Mouse (Mus musculus) lung, embryonic 14.5 days (tissue): ENCODE measurements around the gene Bloc1s6. TPM values are rescaled to one million over a fixed set of nuclear protein-coding genes. Genes with fewer than 3 reads are reported as not detected.

Source experiments
- ATAC-seq: fragments of 200-750 bp; cut with Nextera tagmentation; 2 replicates; pipeline ENCODE4 v1.8.0; 2017; ENCODE audit warnings: mild to moderate bottlenecking, moderate TSS enrichment, moderate library complexity; ENCODE audit not compliant: insufficient read depth
- DNase-seq: peaks from one replicate; pipeline ENCODE4 v3.0.0-alpha.2; 2015
- H3K27ac ChIP-seq: fragments of 300-500 bp; sonication (generic); 2 replicates; pipeline ENCODE4 v1.5.1; 2014; ENCODE audit warnings: low read depth, mild to moderate bottlenecking, moderate library complexity
- H3K27me3 ChIP-seq: fragments of 300-500 bp; sonication (generic); 2 replicates; pipeline ENCODE4 v1.6.1; 2014; ENCODE audit warnings: low read length, control low read depth; ENCODE audit not compliant: insufficient read depth
- H3K36me3 ChIP-seq: fragments of 300-500 bp; sonication (generic); 2 replicates; pipeline ENCODE4 v1.6.1; 2014; ENCODE audit warnings: control low read depth; ENCODE audit not compliant: insufficient read depth
- H3K4me1 ChIP-seq: fragments of 300-500 bp; sonication (generic); 2 replicates; pipeline ENCODE4 v1.6.1; 2014; ENCODE audit warnings: antibody characterized with exemption, control low read depth; ENCODE audit not compliant: insufficient read depth
- H3K4me2 ChIP-seq: fragments of 300-500 bp; sonication (generic); 2 replicates; pipeline ENCODE4 v1.6.1; 2014; ENCODE audit warnings: mild to moderate bottlenecking
- H3K4me3 ChIP-seq: fragments of 300-500 bp; sonication (generic); 2 replicates; pipeline ENCODE4 v1.5.1; 2014; ENCODE audit warnings: low read depth, low read length
- H3K9ac ChIP-seq: fragments of 300-500 bp; sonication (generic); 2 replicates; pipeline ENCODE4 v1.6.1; 2014
- H3K9me3 ChIP-seq: fragments of 300-500 bp; sonication (generic); 2 replicates; pipeline ENCODE4 v1.6.1; 2016; ENCODE audit warnings: low read depth, low read length, control low read depth
- CTCF ChIP-seq: IDR thresholded peaks from 2 replicates; pipeline ENCODE4 v1.5.1; 2016; ENCODE audit warnings: antibody characterized with exemption, low read depth
- WGBS: fragments of 180-500 bp; shearing (Covaris S2); extraction: QIAGEN DNeasy Blood & Tissue Kit; methylation state at CpG from one replicate; pipeline ENCODE4 v1.1.7; 2014; 5-methylcytosine and 5-hydroxymethylcytosine counted together
- polyA plus RNA-seq: library from polyadenylated mRNA; unstranded; fragments of >200 nt; fragmentation: Nextera tagmentation; extraction: Ambion mirVana; gene quantifications from 2 replicates; pipeline ENCODE4 v1.2.1, GENCODE M21; 2014

Gene Bloc1s6
- polyA plus RNA-seq, 1 experiment from 2014 or later, result 40.6 TPM

- no peaks in the 10 kb centered on the region for H3K4me1 ChIP-seq
- H3K4me2 ChIP-seq, result no peak overlapping the region
- TF ChIP-seq CTCF, result no peak
- H3K9ac ChIP-seq, result no peak overlapping the region
- H3K27ac ChIP-seq, result no peak overlapping the region
- H3K4me3 ChIP-seq, result no peak overlapping the region
- 56% methylated on average over 1 of the region's 1 CpGs for WGBS
- H3K36me3 ChIP-seq, result no peaks in the 10 kb centered on the region
- H3K9me3 ChIP-seq, result no peaks in the 10 kb centered on the region
- no peaks in the 10 kb centered on the region for H3K27me3 ChIP-seq
- DNase-seq (no peak), ATAC-seq (no peak)
Observed at GRCm38 (mm10) chr2:122709156-122709555, 29.1 kb upstream of the Bloc1s6 start.

- Histone ChIP-seq H3K4me1 (no peaks in the 10 kb centered on the region), H3K4me3 (no peak overlapping the region), H3K27ac (no peak overlapping the region), H3K4me2 (no peak overlapping the region), H3K9me3 (no peaks in the 10 kb centered on the region), H3K9ac (no peak overlapping the region), H3K27me3 (no peaks in the 10 kb centered on the region), H3K36me3 (no peaks in the 10 kb centered on the region)
- ATAC-seq (no peak), DNase-seq (no peak)
- WGBS, result 65% methylated on average over 3 of the region's 3 CpGs
- TF ChIP-seq CTCF, result no peak
Observed at GRCm38 (mm10) chr2:122711911-122712310, 26.4 kb upstream of the Bloc1s6 start.

DNA sequence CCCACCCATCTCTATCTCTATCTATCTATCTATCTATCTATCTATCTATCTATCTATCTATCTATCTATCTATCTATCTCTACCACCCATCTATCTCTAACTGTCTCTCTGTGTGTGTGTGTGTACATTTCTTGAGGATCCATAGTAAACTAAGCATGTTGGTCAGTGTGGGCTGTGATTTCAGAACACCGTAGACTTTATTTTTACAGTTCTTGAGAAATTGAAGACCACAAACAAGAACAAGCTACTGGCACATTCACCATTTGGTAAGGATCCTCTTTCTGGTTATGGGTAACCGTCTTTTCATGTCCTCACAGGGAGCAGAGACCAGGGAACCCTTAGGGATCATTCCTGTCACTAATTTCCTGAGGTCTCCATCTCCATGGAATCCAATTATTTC lies 25.5 kb upstream of the Bloc1s6 start:
- H3K4me2 ChIP-seq, result no peak overlapping the region
- no peaks in the 10 kb centered on the region for H3K9me3 ChIP-seq
- H3K36me3 ChIP-seq, result no peaks in the 10 kb centered on the region
- TF ChIP-seq CTCF, result no peak
- ATAC-seq (no peak), DNase-seq (no peak)
- WGBS, result 75% methylated on average over 2 of the region's 2 CpGs
- no peak overlapping the region for H3K27ac ChIP-seq
- H3K27me3 ChIP-seq, result no peaks in the 10 kb centered on the region
- H3K4me3 ChIP-seq, result no peak overlapping the region
- no peak overlapping the region for H3K9ac ChIP-seq
- H3K4me1 ChIP-seq, result no peaks in the 10 kb centered on the region

DNA sequence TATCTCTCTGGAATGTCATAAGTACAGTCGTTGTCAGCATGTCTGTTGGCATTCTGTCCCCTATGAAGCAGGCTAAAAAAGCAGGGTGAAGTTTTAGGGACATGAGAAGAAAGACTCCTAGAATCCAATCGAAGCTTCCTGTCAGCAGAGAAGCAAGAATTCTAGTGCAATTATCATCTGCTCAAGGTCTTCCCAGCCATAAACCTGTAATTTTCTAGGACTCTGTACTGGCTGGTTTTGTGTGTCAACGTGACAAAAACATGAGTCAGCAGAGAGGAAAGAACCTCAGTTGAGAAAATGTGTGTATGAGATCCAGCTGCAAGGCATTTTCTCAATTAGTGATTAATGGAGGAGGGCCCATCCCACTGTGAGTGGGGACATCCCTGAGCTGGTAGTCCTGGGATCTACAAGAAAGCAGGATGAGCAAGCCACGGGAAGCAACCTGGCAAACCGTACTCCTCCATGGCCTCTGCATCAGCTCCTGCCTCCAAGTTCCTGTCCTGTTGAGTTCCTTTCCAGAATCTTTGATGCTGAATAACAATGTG lies 23.1 kb upstream of the Bloc1s6 start:
- Histone ChIP-seq H3K4me3 (no peak overlapping the region), H3K9me3 (no peaks in the 10 kb centered on the region), H3K27me3 (no peaks in the 10 kb centered on the region), H3K36me3 (no peaks in the 10 kb centered on the region), H3K4me2 (no peak overlapping the region), H3K9ac (no peak overlapping the region), H3K4me1 (no peaks in the 10 kb centered on the region), H3K27ac (no peak overlapping the region)
- no peak for ATAC-seq
- TF ChIP-seq CTCF, result no peak
- 67% methylated on average over 5 of the region's 5 CpGs for WGBS
- DNase-seq, result no peak

GRCm38 (mm10) chr2:122716301-122716842 lies 21.9 kb upstream of the Bloc1s6 start:
- no peak overlapping the region for H3K4me2 ChIP-seq
- 68% methylated on average over 3 of the region's 3 CpGs for WGBS
- H3K36me3 ChIP-seq, result no peaks in the 10 kb centered on the region
- no peaks in the 10 kb centered on the region for H3K4me1 ChIP-seq
- no peaks in the 10 kb centered on the region for H3K27me3 ChIP-seq
- no peaks in the 10 kb centered on the region for H3K9me3 ChIP-seq
- no peak overlapping the region for H3K27ac ChIP-seq
- peak; percentile 5 for DNase-seq
- H3K9ac ChIP-seq, result no peak overlapping the region
- no peak overlapping the region for H3K4me3 ChIP-seq
- TF ChIP-seq CTCF, result no peak
- ATAC-seq, result no peak

DNA sequence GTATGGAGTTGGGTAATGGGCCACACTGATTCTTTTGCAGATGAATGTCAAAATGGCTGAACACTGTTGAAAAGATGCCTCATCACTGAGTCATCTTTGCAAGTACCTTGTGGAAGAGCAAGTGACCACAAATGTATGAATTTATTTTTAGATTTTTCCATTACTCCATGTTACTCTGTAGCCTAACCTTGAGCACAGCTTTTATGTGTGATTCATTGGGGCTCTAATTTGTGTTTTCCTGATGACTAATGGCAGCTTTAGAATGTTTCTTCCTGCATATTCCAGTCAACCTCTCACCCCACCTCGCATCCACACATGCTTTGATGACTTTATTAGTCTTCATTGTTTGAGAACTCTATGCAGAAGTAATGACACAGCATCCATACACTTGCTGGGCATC lies 19.1 kb upstream of the Bloc1s6 start:
- Histone ChIP-seq H3K9ac (no peak overlapping the region), H3K4me2 (no peak overlapping the region), H3K27ac (no peak overlapping the region), H3K4me3 (no peak overlapping the region), H3K27me3 (no peaks in the 10 kb centered on the region), H3K36me3 (no peaks in the 10 kb centered on the region), H3K9me3 (no peaks in the 10 kb centered on the region), H3K4me1 (no peaks in the 10 kb centered on the region)
- ATAC-seq (no peak), DNase-seq (no peak)
- TF ChIP-seq CTCF, result no peak
- WGBS, result 42% methylated on average over 1 of the region's 1 CpGs

DNA sequence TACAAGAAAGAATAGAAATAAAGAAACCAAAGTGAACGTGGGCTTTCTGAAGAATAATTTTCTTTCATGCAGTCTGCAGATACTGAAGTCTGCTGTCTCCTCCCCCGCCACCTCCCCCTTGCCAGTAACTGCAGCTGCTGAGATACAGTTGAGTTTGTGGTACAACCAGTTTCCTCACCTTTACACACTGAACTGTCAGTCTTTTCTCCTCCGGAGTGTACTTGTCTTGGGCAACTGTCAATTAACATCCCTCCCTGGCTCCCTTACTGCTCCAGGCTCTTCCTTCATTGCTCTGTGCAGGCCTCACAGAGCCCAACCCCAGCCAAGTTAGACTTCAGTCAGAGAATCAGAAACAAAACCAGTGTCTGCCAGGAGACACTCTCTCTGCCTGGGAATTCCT lies 17.7 kb upstream of the Bloc1s6 start:
- WGBS, result 60% methylated on average over 3 of the region's 3 CpGs
- no peak overlapping the region for H3K9ac ChIP-seq
- no peak for ATAC-seq

More for the DNA sequence above, 17.7 kb upstream of the Bloc1s6 start:
- H3K27me3 ChIP-seq, result no peaks in the 10 kb centered on the region
- no peaks in the 10 kb centered on the region for H3K9me3 ChIP-seq
- H3K4me2 ChIP-seq, result no peak overlapping the region
- H3K36me3 ChIP-seq, result no peaks in the 10 kb centered on the region
- no peak for TF ChIP-seq CTCF
- no peak overlapping the region for H3K4me3 ChIP-seq
- no peaks in the 10 kb centered on the region for H3K4me1 ChIP-seq
- DNase-seq, result no peak
- H3K27ac ChIP-seq, result no peak overlapping the region
